Mouse (Mus musculus) embryonic fibroblast, embryonic 13.5 days (primary cell): Measurements from ENCODE around the gene Ctsk. TPM values are rescaled to one million over a fixed set of nuclear protein-coding genes. Genes with fewer than 3 reads are reported as not detected.

Experiments
- H3K27ac ChIP-seq: 2 replicates; pipeline ENCODE4 v1.5.1; 2012; ENCODE audit warnings: low read length, control low read depth, inconsistent platforms; ENCODE audit not compliant: insufficient read depth
- H3K4me1 ChIP-seq: 2 replicates; pipeline ENCODE4 v1.6.1; 2011; ENCODE audit warnings: low read length; ENCODE audit not compliant: control insufficient read depth, insufficient read depth
- H3K4me3 ChIP-seq: 2 replicates; pipeline ENCODE4 v1.5.1; 2011; ENCODE audit warnings: mild to moderate bottlenecking, control low read depth, low read length; ENCODE audit not compliant: insufficient read depth
- CTCF ChIP-seq: IDR thresholded peaks from 2 replicates; pipeline ENCODE4 v1.5.1; 2011; ENCODE audit warnings: mild to moderate bottlenecking, control low read depth, low read length, moderate library complexity, borderline replicate concordance; ENCODE audit not compliant: insufficient read depth
- POLR2A ChIP-seq: IDR thresholded peaks from 2 replicates; pipeline ENCODE4 v1.6.1; 2011; ENCODE audit warnings: low read depth, mild to moderate bottlenecking, control low read depth, low read length, moderate library complexity
- polyA plus RNA-seq: library from polyadenylated mRNA; stranded (reverse); fragments of >200 nt; gene quantifications from 2 replicates; pipeline ENCODE4 v1.2.4, GENCODE M21; 2011; ENCODE audit warnings: low read depth; ENCODE audit not compliant: missing spikeins, insufficient read length

Gene Ctsk
- polyA plus RNA-seq = 60.5 and 72.7 TPM in 2 replicates

GRCm38 (mm10) chr3:95499024-95499423 lies at the start of gene Ctsk:
Ctsk (plus strand) TSS chr3:95499256.
- Histone ChIP-seq H3K27ac (peak within 1 kb of the TSS; percentile 88), H3K4me1 (no peaks in the 10 kb centered on the region), H3K4me3 (peak within 1 kb of the TSS; percentile 58)
- peak; percentile 61 for TF ChIP-seq POLR2A
- TF ChIP-seq CTCF = no peak

GRCm38 (mm10) chr3:95450408-95450807 lies 48.6 kb upstream of the Ctsk start:
- Histone ChIP-seq H3K4me1 (no peaks in the 10 kb centered on the region), H3K4me3 (no peak overlapping the region), H3K27ac (no peak overlapping the region)
- peak; percentile 23; the same call in 1 of the 2 replicates for TF ChIP-seq CTCF
- TF ChIP-seq POLR2A = no peak

- TF ChIP-seq CTCF = no peak
- no peak for TF ChIP-seq POLR2A
- Histone ChIP-seq H3K4me3 (no peak overlapping the region), H3K27ac (no peak overlapping the region), H3K4me1 (no peaks in the 10 kb centered on the region)
Observed at GRCm38 (mm10) chr3:95450915-95451314, 48.1 kb upstream of the Ctsk start.

DNA sequence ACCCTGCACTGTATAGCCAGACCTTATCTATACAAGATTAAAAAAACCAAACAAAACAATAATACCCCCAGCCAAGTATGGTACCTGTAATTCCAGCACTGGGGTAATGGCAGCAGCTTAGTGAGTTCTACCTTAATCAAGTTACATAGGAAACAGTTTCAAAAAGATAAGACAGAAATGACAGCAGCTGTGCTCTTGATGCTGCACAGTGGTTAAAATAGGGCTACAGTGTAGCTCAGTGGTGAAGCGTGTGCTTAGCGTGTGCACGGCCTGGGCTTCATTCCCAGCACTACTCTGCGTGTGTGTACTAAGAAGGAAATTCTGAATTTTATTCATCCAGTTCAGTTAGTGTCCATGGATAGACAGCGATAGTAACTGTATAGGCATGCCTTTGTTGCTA lies 42.7 kb upstream of the Ctsk start:
- Histone ChIP-seq H3K4me3 (no peak overlapping the region), H3K4me1 (no peaks in the 10 kb centered on the region), H3K27ac (no peak overlapping the region)
- no peak for TF ChIP-seq POLR2A
- TF ChIP-seq CTCF = no peak

DNA sequence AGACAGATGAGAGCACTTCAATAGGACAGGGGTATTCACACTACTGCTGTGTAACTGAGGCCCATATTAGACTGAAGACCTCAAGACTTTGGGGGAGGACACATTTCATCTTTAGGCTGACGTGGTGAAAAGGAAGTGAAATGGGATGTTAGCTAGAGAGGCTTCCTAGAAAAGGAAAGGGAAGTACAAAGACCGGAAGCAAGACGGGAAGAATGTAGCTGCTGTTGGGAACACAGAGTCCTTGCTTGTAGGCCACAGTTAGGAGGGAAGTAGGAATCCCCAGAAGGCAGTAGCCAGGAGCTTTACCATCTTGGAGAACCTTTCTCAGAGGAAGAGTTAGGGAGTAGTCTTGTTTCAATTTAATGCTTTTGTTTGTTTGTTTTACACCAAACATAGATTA lies 41.3 kb upstream of the Ctsk start:
- H3K27ac ChIP-seq = no peak overlapping the region
- H3K4me3 ChIP-seq = no peak overlapping the region
- H3K4me1 ChIP-seq = no peaks in the 10 kb centered on the region
- TF ChIP-seq CTCF (no peak), POLR2A (no peak)

- H3K4me1 ChIP-seq = no peaks in the 10 kb centered on the region
- no peak overlapping the region for H3K27ac ChIP-seq
- no peak overlapping the region for H3K4me3 ChIP-seq
- TF ChIP-seq POLR2A = no peak
- no peak for TF ChIP-seq CTCF
Observed at GRCm38 (mm10) chr3:95459381-95459780, 39.7 kb upstream of the Ctsk start.

- Histone ChIP-seq H3K27ac (no peak overlapping the region), H3K4me3 (no peak overlapping the region), H3K4me1 (no peaks in the 10 kb centered on the region)
- no peak for TF ChIP-seq CTCF
- TF ChIP-seq POLR2A = no peak
Observed at GRCm38 (mm10) chr3:95463852-95464251, 35.2 kb upstream of the Ctsk start.

DNA sequence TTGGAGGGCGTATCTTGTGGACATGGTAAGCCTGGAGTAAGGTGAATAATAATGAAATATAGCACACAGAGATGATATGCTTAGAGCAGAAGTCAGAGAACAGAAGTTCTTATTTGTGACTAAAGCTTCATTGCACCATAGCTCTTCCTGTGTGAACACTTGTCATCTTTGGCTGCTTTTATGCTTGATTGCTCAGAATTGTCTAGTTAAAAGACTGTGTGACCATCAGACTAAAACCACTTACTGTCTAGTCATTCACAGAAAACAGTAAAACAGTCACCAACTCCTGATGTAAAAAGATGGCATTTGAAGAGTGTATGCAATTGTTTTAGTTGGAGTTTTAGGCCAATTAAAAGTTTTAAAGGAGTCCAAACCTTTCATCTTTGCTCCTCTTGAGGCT lies 20.1 kb upstream of the Ctsk start:
- no peak overlapping the region for H3K4me3 ChIP-seq
- TF ChIP-seq POLR2A (no peak), CTCF (no peak)
- no peak overlapping the region for H3K27ac ChIP-seq
- H3K4me1 ChIP-seq = no peaks in the 10 kb centered on the region

- no peak overlapping the region for H3K27ac ChIP-seq
- H3K4me3 ChIP-seq = no peak overlapping the region
- TF ChIP-seq CTCF (no peak), POLR2A (no peak)
- H3K4me1 ChIP-seq = no peaks in the 10 kb centered on the region
Observed at GRCm38 (mm10) chr3:95486421-95486820, 12.6 kb upstream of the Ctsk start.

DNA sequence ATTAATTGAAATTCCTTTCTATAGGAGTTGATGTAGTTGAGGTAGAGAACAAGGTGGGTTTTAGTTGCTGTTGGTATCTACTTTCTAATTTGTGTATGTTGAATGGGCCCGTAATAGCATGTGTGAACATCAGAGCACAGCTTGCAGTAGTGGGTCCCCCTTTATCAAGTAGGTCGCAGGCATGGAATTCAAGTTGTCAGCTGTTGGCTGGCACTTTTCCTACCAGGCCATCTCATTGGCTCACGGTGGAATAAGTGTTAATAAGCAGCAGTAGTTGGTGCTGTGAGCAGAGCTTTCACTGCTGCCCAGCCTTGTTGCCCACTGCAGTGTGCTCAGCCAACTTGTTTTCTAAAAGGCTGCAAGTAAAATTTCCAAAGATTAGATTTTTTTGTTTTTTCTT lies 10.4 kb upstream of the Ctsk start:
- Histone ChIP-seq H3K4me1 (no peaks in the 10 kb centered on the region), H3K27ac (no peak overlapping the region), H3K4me3 (no peak overlapping the region)
- no peak for TF ChIP-seq POLR2A
- TF ChIP-seq CTCF = no peak

GRCm38 (mm10) chr3:95490238-95490637 lies 8.8 kb upstream of the Ctsk start:
- H3K27ac ChIP-seq = no peak overlapping the region
- no peak for TF ChIP-seq CTCF
- no peak for TF ChIP-seq POLR2A
- no peaks in the 10 kb centered on the region for H3K4me1 ChIP-seq
- H3K4me3 ChIP-seq = no peak overlapping the region
